Mouse (Mus musculus) embryo, embryonic 11.5 days (tissue): ENCODE measurements around the gene Gm20388.

ENCODE experiments used
- DNase-seq: peaks from one replicate; pipeline ENCODE4 v3.0.0-alpha.2; 2012; ENCODE audit warnings: low read depth, low spot score

Gene Gm20388

DNA sequence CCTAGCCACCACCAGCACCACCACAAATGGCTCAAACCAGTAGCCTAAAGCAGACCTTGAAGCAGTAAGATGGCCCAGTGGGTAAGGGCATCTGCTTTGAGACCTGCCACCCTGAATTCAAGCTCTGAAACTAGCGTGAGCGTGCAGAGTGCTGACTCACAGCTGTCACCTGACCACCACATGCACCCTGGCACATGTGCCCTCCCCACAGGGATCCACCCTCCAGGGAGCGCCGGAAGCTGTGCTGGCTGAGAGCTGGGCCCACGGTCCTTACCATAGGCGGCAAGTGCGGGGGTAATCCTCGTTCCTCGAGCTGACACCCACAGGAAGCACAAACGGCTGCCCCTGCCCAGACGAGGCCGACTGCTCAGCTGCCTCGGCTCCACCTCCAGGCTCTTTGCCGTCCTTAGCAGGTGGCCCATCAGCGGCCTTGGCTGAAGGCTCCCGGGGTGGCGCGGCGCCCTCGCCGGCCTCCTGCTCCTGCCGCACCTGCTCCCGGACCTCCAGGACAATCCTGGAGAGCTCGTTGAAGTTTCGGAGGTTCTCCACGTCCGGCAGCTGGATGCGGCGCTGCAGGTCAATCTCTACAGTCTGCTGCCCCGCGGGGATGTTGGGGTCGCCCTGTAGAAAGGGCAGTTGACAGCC is 1643.3 kb downstream of the Gm20388 start:
- DNase-seq: no peak

DNA sequence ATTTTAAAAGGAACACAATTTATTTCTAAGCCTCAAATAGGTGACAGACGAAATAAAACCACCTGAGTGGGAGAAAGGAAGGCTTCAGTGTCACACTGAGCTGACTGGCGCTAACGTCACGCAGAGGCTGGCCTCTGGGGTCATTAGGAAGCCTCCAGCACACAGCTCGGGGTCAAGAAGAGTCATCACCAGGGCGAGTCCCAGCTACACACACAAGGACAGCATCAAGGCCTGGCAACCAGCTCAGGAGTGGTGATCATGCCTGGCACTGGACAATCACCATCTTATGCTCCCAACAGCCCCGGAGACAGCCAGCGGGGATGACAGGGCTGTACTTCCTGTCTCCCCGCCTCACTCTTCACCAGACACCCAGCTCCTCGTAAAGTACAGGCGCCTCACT is 1647.1 kb downstream of the Gm20388 start:
- DNase-seq: no peak

DNA sequence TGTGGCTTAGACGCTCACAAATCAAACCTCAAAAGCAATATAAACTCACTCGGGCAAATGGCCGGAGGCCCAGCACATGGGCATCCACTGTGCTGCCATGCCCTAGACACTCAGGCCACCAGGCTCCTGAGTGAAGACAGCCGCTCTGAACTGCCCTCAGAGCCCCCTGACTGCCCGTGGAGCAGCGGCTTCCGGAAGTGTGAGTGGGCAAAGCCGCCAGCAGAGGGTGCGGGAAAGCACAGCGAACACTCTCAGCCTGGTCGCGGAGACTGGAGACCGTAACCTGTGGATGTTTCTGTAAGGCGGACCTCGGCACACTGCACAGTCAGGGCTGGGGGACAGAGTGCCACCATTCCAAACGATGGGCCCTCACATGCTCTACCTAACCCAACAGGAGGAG is 1647.9 kb downstream of the Gm20388 start:
- DNase-seq: no peak

DNA sequence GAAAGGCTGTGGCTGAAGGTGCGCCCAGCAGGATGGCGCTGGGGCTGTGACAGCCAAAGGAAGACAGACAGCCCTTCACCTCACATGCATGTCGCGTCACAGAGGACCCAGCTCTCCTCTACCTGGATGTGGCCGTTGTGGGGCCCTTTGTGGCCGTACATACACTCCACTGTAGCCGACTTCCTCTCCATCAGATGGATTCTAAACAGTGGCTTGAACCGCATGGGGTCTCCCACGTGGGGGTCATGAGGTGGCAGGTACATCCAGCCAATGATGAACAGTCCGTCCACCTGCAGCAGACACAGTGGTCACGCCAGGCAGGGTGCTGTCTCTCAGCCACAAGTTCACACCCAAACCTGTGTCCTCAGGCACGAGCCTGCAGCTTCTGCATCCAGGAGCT is 1649.2 kb downstream of the Gm20388 start:
- no peak for DNase-seq

DNA sequence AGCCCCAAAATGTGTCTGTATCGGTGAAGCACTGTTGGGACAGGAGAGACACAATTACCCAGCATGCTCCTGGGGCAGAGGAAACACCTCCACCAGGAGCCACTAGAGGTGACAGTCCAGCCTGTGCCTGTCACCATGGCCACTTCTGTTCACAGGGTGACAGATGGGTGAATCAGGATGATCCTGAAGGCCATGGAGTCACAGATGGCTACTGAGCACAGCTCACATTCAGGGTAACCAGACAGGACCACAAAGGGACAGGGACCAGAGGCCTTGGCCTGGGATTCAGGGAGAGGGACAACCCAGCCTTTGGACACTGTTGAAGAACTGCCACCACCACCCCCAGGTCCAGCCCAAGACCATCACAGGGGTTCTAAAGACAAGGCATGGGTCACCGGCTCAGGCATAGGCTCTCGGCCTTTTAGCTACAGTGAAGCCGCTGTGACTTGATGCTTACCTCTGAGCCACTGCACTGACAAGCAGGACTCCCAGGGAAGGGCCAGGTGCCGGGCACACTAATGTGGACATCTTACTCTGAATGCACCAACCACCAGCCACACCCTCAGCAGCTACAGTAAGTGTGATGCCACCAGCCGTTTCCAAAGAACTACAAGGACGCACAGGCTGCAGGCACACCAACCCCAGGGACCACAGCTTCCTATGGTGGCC is 1649.9 kb downstream of the Gm20388 start:
- no peak for DNase-seq

DNA sequence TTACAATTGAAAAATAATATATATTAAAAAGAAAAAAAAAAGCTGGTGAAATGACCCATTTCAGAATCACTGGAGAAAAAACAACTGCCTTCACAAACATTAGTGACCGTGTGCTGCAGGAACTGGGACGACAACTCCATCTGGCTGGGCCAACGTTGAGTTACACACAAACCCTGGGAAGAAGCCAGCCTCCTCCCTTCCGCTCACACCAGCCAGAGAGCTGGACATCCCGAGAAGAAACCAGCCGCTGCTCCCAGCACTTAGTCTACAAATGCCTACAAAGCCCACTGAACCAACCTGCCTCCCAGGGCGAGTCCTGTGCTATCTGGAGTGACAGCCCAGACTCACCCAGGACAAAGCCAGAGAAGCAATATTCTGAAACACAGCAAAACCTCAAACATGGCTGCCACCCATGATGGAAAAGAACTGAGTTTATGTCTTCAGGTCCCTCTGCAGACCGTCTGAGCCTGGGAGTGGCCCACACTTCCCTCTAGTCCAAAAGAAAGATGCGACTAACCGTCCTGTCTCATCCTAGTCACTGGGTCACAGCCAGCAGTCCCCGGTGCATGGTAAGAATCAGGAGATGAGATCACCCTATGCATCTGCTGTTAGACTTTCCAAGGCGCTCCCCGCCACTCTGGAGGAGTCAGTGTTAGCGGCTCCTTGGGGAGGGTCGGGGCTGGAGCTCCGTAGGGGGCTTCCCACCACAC is 1651.2 kb downstream of the Gm20388 start:
- DNase-seq: no peak

DNA sequence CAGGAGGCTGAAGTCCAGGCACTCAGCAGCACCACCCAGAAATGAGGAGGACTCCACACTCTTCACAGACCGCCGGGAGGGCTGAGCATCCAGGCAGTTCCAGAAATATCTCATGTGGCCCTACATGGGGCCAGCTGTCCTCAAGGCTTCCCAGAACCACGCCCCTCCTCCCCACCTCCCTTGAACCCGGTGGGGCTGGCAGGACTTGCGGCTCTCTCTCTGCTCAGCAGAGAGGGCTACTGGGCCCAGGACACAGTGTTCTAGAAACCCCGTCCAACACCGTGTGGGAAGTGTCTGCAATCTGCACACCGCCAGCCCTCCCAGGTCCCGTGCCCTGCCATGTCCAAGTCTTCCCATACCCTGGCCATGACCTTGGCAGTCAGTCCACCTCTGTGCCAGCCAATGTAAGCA is 1652.3 kb downstream of the Gm20388 start:
- no peak for DNase-seq

DNA sequence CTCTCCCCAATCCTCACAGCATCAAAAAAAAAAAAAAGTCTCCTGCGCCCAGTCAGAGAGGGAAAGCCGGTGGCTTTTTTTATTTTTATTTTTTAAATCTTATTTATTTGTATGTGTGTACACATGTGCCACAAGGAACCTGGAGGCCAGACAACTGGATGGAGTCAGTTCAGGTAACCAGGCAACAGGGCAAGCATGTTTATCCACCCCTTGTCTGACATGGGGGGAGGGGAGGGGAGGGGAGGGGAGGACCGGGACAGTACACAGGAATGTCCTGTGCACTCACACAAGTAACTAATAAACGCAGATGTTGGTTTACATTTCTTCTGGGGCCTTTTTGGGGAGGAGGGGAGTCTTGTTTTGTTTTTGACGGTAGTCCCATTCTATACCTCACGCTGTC is 1653.1 kb downstream of the Gm20388 start:
- DNase-seq: no peak

DNA sequence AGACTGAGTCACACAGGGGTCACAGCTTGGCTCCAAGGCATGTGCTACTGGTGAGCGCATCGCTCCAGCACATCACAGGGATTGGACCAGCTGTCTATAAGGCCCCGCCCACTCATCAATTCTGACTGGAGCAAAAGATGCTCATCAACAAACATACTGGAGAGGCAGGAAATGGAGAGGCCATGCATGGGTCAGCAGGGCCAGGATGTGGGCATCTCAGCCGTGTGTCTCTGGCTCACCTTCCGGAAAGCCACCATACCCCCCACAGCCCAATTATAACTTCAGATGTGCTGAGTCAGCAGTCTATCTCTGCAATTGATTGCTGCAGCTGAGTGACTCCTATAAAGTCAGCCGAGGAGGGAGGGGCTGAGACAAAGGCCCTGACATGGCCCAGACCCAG is 1657.7 kb downstream of the Gm20388 start:
- no peak for DNase-seq

DNA sequence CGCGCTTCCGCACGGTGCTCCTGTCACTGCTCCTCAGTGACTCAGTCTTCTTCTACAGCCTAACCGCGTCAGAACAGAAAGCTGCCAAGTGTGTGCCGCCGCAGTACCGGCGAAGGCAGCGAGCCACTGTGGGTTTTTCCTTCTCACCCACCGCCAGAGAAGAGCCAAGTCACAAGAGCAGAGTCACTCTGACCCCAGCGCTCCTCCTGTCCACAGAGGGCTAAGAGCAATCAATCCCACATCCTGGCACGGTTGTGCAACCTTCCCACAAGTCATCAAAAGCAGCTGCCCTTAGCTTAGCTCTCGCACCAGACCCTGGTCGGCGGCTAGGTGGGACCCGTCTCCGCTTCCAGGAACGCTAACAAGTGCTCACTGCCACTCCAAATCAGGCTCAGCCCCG is 1659.7 kb downstream of the Gm20388 start:
- no peak for DNase-seq

DNA sequence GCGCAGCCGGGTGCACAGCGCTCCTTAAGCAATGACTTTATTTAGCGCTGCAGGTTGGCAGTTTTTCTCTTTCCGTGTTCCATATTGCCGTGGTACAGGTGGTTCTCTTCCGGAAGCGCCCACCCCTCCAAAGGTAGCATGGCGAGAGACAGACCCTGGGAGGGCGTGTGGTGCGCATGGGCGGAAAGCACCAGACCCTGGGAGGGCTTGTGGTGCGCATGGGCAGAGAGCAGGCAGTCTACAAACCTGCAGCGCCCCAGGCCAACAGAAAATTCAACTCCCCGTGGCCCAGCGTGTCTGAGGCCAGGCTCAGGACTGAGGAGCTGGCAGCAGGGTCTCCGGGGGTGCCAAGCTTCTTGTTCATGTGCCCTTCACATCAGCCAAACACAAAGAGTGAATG is 1660.2 kb downstream of the Gm20388 start:
- no peak for DNase-seq

DNA sequence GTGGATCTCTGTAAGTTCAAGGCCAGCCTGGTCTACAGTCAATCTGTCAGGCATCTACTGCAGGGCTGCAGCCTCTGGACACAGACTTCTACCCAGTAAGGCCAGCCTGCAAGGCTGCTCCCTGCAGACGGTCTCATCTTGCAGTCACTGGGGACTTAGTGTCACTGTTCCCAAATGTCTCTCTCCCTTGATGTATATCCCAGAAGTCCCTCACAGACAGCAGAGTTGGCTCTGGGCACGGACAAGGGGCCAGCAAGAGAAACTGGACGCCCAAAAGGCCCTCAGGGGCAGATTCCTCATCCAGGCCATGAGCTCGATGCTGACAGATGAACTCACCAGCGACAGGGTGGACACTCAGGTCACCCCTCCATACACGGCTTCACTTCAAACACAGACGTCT is 1661.5 kb downstream of the Gm20388 start:
- no peak for DNase-seq

DNA sequence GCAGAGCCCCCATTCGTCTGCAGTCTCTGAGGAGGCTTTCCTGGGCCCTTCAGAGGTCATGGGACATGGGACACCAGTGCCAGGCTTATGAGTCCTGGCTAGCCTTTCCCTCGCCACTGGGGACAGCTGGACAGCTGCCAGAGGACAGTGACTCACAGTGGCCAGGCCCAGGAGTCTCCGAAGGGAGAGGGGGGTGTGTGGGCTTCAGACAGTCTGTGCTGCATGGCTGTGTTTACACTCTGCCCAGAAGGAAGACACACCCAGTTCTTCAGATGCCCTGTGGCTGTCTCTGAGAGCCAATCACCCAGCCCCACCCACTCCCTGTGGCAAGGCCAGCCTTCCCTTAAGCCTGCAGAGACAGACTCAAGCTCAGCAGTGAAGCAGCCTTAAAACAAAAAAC is 1662.6 kb downstream of the Gm20388 start:
- DNase-seq: no peak

DNA sequence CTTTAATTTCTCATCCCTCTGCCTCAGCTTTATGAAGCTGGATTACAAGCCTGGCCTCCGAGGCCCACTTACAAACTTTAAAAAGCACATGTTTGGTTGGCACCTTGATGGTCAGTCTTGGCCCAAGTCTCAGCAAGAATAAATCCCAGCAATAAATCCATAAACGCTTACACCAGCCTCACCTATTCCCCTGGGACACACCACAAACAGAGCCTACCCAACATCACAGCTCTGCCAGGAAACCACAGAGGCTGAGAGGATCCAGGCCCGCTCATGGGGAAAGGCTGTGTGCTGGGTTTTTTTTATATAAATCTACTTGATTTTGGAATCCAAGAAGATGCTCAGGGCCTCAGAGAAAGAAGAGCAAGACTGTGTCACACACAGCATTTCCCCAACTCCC is 1665.0 kb downstream of the Gm20388 start:
- no peak for DNase-seq

DNA sequence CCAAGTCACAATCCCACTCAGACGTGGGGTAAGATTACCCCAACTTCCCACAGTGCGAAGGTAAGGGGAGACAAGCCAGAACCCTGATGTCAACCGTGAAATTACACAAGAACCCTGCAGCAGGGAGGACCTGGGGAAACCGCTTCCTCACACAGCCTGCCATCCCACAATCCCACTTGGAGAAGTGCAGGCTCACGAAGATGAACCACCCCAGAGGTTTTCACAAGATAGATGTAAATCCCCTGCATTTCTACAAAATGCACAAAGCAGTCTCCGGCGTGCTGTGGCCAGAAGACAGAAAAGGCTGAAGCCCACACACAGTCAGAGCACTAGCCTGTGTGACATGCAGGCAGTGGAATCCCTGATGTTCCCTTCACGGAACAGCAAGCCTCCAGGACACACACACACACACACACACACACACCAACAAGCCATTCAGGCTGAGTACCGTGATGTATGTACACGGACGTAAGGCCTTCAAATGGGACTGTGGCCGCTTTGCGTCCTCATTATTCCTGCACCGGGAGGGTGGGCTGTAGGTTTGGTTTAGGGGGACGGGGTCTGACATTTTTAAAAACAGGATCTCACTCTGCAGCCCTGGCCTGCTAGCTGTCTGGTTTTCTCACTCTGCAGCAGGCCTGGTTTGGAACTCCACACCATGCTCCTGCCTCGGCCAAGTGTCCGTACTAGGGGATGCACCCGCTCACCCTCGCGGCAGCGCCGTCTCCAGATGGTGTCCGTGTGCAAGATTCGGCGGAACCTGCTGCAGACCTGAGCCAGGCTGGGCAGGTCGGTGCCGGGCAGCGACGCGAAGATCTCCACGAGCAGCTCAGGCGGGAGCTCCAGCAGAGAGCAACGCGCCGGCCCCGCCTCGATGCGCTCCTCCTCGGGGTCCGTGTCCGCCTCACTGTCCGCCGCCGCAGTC is 1667.4 kb downstream of the Gm20388 start:
- no peak for DNase-seq

DNA sequence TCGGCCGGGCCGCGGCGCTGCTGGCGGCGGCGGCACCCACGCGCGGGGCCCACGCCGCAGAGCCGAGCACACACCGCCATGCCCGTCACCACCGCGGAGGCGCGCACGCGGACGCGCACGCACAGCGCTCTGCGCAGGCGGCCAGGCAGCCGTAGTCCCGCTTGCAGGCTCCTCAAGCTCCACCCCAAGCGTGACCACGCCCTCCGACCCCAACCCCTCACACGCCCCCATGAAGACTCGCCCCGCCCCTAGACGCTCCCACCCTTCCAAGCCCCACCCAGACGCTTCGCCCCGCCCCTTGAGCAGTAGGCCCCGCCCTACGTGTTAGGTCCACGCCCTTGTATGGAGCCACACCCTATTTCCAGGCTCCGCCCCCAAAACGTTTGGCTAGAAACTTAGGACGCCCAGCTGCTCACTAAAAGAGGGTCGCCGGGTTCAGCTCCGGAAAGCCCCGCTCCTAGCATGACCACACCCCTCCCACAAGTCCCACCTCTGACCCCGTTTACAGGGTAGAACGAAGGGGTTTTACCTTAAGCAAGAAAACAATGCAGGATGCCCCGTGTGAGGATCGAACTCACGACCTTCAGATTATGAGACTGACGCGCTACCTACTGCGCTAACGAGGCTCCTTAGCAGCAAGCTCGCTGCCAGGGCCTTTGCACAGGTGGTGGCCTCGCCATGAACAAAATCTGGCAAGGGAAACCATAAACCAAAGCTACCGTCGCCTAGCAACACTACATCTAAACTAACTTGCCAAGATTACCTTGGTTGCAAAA is 1668.2 kb downstream of the Gm20388 start, which contains the start of gene Fbxo31:
Gene Fbxo31, minus strand, starts transcription at position 131 of the 776 bp plus-strand sequence.
- peak; percentile 91 for DNase-seq

DNA sequence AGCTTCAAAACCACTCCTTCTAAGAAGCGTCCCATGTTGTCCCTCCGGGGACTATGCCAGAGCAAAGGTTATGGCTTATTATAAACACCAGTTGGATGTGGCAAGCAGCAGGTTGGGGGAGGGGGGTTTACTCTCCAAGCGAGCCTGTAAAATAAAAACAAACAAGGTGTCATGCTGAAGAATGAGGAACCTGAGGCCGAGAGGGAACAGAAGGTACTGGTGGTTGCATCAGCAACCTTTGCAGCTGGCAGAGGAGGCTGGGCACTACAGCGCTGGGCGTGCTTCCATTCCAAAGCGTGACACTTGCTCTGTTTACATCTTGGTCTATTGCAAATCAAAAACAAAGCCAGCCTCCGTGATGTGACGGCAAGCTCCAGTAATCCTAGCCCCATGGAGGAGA is 1669.8 kb downstream of the Gm20388 start:
- no peak for DNase-seq

DNA sequence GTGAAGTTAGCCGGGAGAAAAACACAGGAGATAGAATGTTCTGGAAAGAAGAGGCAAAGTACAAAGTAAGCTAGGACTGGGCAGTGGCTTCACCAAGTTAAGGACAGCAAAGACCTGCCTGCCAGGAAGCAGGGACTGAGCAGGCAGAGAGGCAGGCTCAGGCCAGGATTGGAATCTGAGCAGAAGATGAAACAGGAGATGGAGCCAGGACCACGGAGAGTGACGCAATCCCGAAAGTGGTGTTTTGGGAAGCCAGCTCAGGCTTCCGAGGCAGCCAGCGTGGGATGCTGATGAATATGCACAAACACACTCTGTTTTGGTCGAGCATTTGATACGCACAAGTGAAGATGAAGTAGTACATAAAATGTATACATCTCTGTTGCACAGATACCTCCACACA is 1673.0 kb downstream of the Gm20388 start:
- DNase-seq: no peak

DNA sequence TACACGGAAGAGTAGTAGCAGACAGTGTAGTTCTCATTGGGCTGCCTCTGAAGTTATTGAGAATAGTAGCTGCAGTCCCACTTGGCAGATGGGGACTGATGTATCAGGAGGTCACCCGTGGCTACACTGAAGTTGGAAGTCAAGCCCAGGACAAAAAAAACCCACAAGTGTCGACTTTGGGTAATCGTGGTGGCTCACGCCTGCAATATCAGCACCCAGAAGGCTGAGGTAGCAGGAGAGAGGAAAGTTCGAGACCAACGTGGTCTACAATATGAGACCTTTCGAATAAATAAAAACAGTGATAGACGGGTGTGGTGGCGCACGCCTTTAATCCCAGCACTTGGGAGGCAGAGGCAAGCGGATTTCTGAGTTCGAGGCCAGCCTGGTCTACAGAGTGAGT is 1674.1 kb downstream of the Gm20388 start:
- DNase-seq: no peak

DNA sequence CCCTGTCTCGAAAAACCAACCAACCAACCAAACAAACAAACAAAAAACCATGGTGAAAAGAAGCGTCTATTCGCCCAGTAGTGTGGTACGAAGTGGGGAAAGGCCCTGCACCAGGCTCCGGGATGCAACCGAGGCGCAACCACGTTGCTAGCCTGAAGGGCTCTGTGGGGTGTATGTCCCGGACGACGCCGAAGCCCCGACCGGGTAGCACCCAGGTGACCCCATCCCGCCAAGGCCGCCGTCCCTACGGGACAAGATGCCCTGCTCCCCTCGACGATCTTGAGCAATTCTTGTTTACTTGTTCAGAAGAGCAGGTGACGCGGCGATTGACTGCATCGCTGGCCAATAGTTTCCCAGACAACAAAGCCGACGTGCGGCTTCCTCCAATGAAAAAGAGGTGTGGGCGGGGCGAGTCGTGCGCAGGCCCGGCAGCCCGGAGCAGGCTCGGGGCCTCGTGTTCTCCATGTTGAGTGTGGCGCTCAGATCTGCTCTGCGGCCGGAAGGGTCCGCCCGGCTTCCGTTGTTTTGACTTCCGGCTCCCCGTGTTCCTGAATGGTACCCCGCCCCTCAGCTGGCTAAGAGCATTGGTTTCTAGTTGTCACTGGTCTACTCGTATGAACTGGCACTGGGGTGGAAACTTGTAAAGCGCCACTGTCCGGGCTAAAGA is 1674.7 kb downstream of the Gm20388 start:
- DNase-seq: peak; percentile 98

DNA sequence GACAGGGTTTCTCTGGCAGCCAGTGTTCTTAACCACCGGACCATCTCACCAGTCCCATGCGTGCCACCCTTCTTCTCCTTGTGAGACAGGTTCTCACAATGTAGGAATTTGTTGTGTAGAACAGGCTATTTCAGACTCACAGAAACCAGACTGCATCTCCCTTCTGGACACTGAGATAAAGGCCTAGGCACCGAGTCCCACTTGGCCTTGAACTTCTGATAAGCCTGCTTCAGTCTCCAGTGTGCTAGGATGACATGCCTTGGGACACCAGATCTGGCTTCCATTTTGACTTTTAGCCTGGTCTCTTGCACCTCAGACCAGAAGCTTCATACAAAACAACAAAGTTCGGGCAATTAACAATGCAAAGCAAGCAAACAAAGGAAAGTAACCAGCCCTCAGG is 1678.1 kb downstream of the Gm20388 start:
- DNase-seq: no peak
